Mouse (Mus musculus) lung, adult 18-20 months (tissue): ENCODE data around the gene Nup160.

Experiments used
- DNase-seq, 2 experiments: peaks; one replicate each; pipeline ENCODE4 v3.0.0; 2022; ENCODE audit warnings: mixed read lengths in 2 of 2

The Nup160 gene

GRCm38 (mm10) chr2:90745740-90746537 lies 68.9 kb downstream of the Nup160 start:
- no peak for DNase-seq

DNA sequence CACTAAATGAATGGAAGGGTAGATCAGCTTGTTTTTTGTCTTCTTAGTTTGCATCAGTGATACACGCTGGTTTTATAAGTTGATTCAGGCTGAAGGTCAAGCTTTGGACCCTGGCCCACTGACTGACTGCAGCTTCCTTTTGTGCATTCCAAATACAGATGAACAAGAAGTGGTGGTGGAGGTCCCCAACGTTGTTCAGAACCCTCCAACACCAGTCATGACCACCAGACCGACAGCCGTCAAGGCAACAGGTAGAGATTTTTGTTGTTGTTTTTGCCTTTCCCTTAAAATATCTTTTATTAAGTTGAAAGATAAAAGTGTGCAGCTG lies 69.5 kb downstream of the Nup160 start:
- DNase-seq, result no peak

GRCm38 (mm10) chr2:90747131-90747530 lies 70.1 kb downstream of the Nup160 start:
- DNase-seq, result no peak

GRCm38 (mm10) chr2:90749676-90750459 lies 72.9 kb downstream of the Nup160 start:
- peak; percentile 9 to 22 for DNase-seq

DNA sequence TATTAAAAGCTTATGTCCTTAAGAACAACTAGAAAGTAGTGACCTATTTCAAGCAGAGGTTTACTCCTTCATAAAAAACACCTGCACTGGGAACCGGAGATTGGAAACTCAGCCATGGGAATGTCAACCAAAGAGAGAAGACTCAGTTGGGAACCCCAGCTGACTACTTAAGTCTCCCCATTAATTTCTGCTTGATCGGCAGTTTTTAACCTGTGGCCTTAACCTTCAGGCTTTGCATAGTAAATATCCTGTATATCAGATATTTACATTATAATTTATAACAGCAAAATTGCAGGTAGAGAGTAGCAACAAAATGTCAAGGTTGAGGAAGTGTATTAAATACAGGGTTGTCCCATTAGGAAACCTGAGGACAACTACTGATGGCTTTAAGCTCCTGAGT lies 76.5 kb downstream of the Nup160 start:
- no peak for DNase-seq

- no peak for DNase-seq
These were observed 77.2 kb downstream of the Nup160 start for GRCm38 (mm10) chr2:90754188-90754587.

- no peak for DNase-seq
These were observed 88.1 kb downstream of the Nup160 start for GRCm38 (mm10) chr2:90765123-90765522.

DNA sequence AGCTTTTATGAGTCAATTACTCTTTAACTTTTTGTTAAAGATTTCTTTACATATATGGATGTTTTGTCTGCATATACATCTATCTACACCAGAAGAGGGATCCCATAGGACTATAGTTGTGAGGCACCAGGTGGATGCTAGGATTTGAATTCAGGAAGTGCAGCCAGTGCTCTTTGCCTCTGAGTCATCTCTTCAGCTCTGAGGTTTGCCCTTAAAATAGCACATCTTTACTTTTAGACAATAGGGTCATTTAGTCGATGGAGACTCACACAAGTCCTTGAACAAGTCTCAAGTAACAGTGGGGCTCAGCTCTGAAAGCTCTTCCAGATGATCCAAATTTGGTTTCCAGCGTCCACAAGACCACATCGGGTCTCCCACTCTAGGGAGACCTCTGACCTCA lies 104.3 kb downstream of the Nup160 start:
- no peak for DNase-seq

GRCm38 (mm10) chr2:90781938-90782337 lies 104.9 kb downstream of the Nup160 start:
- no peak for DNase-seq

DNA sequence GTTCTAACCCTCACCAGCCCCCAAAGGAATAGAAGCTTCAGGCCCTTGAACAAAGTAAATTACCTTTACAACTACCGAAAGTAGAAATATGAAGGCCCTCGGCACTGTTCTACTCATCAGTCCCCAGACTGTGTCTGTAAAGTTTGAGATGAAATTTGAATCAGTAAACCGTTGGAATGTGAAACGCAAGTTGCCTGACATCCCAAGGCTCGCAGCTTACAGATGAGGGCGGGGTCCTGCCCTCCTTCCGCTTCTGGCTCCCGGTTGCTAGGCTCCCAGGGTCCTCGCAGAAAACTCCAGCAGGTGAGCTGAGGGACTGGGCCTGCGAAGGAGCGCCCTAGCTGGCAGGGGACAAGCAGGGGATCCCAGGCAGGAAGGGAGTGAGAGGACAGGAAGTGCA lies 105.4 kb downstream of the Nup160 start, which contains the start of gene Agbl2:
Gene Agbl2, plus strand, starts transcription at position 270 of the 400 bp plus-strand sequence.
- peak; percentile 28 to 50 for DNase-seq

GRCm38 (mm10) chr2:90782901-90783486 lies 106.0 kb downstream of the Nup160 start:
- peak; percentile 13 to 24 for DNase-seq
